Mouse (Mus musculus) CH12.LX (cell line): ENCODE measurements at regions not wholly inside any gene's neighbourhood (a gene's known extent, or its start where the extent isn't known, plus 50 kb on each side); places are given as distances from the start of the nearest gene placed in this dataset.

Experiments
- DNase-seq: peaks from one replicate; pipeline ENCODE4 v3.0.0-alpha.2; 2013; ENCODE audit errors: extremely low read depth
- H3K27ac ChIP-seq: 2 replicates; pipeline ENCODE4 v1.5.1; 2012; ENCODE audit warnings: low read depth, mild to moderate bottlenecking, control low read depth, moderate library complexity; ENCODE audit not compliant: insufficient read depth
- H3K27me3 ChIP-seq: replicated peaks from 2 replicates; pipeline ENCODE3; 2012; ENCODE audit warnings: inconsistent platforms
- H3K36me3 ChIP-seq, 2 experiments: replicated peaks in 1 of 2; 2 replicates each; pipeline versions ENCODE3 to v1.6.1; 2012; ENCODE audit warnings: inconsistent platforms in 1 of 2, low read length in 1 of 2, mild to moderate bottlenecking in 1 of 2, mixed read lengths in 1 of 2, moderate library complexity in 1 of 2; ENCODE audit not compliant: control insufficient read depth in 1 of 2, insufficient read depth in 1 of 2
- H3K4me1 ChIP-seq, 2 experiments: 2 replicates each; pipeline ENCODE4 v1.6.1; 2012; ENCODE audit warnings: inconsistent platforms in 1 of 2, moderate library complexity in 1 of 2; ENCODE audit not compliant: insufficient read depth in 2 of 2, control insufficient read depth in 1 of 2
- H3K4me2 ChIP-seq: 2 replicates; pipeline ENCODE4 v1.6.1; 2012; ENCODE audit warnings: low read depth, mild to moderate bottlenecking, control low read depth; ENCODE audit not compliant: poor library complexity, insufficient read depth, severe bottlenecking
- H3K4me3 ChIP-seq, 3 experiments: fragments of 150-350 bp in 1 of 3; sonication (generic) in 1 of 3; replicated peaks in 1 of 3; 2 replicates each; pipeline versions ENCODE3 to v1.5.1; 2011 to 2012; ENCODE audit warnings: low read depth in 2 of 3, low read length in 2 of 3, mild to moderate bottlenecking in 2 of 3, moderate library complexity in 2 of 3, control low read depth in 1 of 3, improper control_type of control experiment in 1 of 3, inconsistent platforms in 1 of 3, mixed read lengths in 1 of 3; ENCODE audit not compliant: poor library complexity in 1 of 3
- H3K79me2 ChIP-seq: replicated peaks from 2 replicates; pipeline ENCODE4 v1.6.1; 2012; ENCODE audit warnings: mild to moderate bottlenecking, moderate library complexity; ENCODE audit not compliant: control insufficient read depth, poor library complexity, insufficient read depth, severe bottlenecking; ENCODE audit errors: extremely low read depth
- H3K9ac ChIP-seq: 2 replicates; pipeline ENCODE4 v1.6.1; 2012; ENCODE audit warnings: low read depth, mild to moderate bottlenecking, control low read depth, moderate library complexity; ENCODE audit not compliant: insufficient read depth
- H3K9me3 ChIP-seq: replicated peaks from 2 replicates; pipeline ENCODE3; 2012; ENCODE audit warnings: low read length, inconsistent platforms, mixed read lengths
- CHD1 ChIP-seq: IDR thresholded peaks from 2 replicates; pipeline ENCODE4 v1.6.1; 2012; ENCODE audit warnings: low read depth, low read length, improper control_type of control experiment, inconsistent platforms
- CHD2 ChIP-seq: IDR thresholded peaks from 2 replicates; pipeline ENCODE4 v1.6.1; 2011; ENCODE audit warnings: low read length, improper control_type of control experiment
- E2F4 ChIP-seq: IDR thresholded peaks from 2 replicates; pipeline ENCODE4 v1.6.1; 2011; ENCODE audit warnings: low read depth, low read length, improper control_type of control experiment; ENCODE audit not compliant: insufficient replicate concordance
- EP300 ChIP-seq: IDR thresholded peaks from 2 replicates; pipeline ENCODE4 v1.6.1; 2011; ENCODE audit warnings: low read length, improper control_type of control experiment
- HCFC1 ChIP-seq: IDR thresholded peaks from 2 replicates; pipeline ENCODE4 v1.6.1; 2012; ENCODE audit warnings: low read depth, mild to moderate bottlenecking, inconsistent platforms, low read length, improper control_type of control experiment
- KAT2A ChIP-seq: IDR thresholded peaks from 2 replicates; pipeline ENCODE4 v1.6.1; 2012; ENCODE audit warnings: low read length, improper control_type of control experiment, inconsistent platforms; ENCODE audit not compliant: insufficient replicate concordance
- MAFK ChIP-seq: IDR thresholded peaks from 2 replicates; pipeline ENCODE4 v1.6.1; 2011; ENCODE audit warnings: low read length, improper control_type of control experiment; ENCODE audit not compliant: insufficient replicate concordance
- MEF2A ChIP-seq: IDR thresholded peaks from 2 replicates; pipeline ENCODE4 v1.6.1; 2014; ENCODE audit warnings: low read depth, mild to moderate bottlenecking, inconsistent platforms, low read length, improper control_type of control experiment, borderline replicate concordance
- NELFE ChIP-seq: IDR thresholded peaks from 2 replicates; pipeline ENCODE4 v1.6.1; 2011; ENCODE audit warnings: low read depth, low read length, improper control_type of control experiment
- NRF1 ChIP-seq: IDR thresholded peaks from 2 replicates; pipeline ENCODE4 v1.6.1; 2014; ENCODE audit warnings: low read depth, mild to moderate bottlenecking, inconsistent platforms, low read length, improper control_type of control experiment, moderate library complexity
- PAX5 ChIP-seq: IDR thresholded peaks from 2 replicates; pipeline ENCODE4 v1.6.1; 2012; ENCODE audit warnings: low read length, inconsistent platforms, mixed read lengths
- POLR2AphosphoS2 ChIP-seq: IDR thresholded peaks from 2 replicates; pipeline ENCODE4 v1.6.1; 2011; ENCODE audit warnings: low read depth, low read length, improper control_type of control experiment
- RAD21 ChIP-seq: IDR thresholded peaks from 2 replicates; pipeline ENCODE4 v1.6.1; 2011; ENCODE audit warnings: low read depth, mild to moderate bottlenecking, low read length, improper control_type of control experiment, moderate library complexity
- RCOR1 ChIP-seq: conservative IDR thresholded peaks from 2 replicates; pipeline ENCODE4 v1.6.1; 2012; ENCODE audit warnings: low read depth, mild to moderate bottlenecking, inconsistent platforms, low read length, improper control_type of control experiment
- SIN3A ChIP-seq: IDR thresholded peaks from 2 replicates; pipeline ENCODE4 v1.6.1; 2012; ENCODE audit warnings: low read length, improper control_type of control experiment, inconsistent platforms
- SMC3 ChIP-seq: IDR thresholded peaks from 2 replicates; pipeline ENCODE4 v1.6.1; 2011; ENCODE audit warnings: low read depth, low read length, improper control_type of control experiment
- ZC3H11A ChIP-seq: IDR thresholded peaks from 2 replicates; pipeline ENCODE4 v1.6.1; 2012; ENCODE audit warnings: low read depth, mild to moderate bottlenecking, inconsistent platforms, low read length, improper control_type of control experiment
- ZKSCAN1 ChIP-seq: IDR thresholded peaks from 2 replicates; pipeline ENCODE4 v1.6.1; 2012; ENCODE audit warnings: low read depth, inconsistent platforms, low read length, improper control_type of control experiment, borderline replicate concordance
- ZNF384 ChIP-seq: IDR thresholded peaks from 2 replicates; pipeline ENCODE4 v1.6.1; 2012; ENCODE audit warnings: low read depth, low read length, improper control_type of control experiment, inconsistent platforms
- dilution Hi-C: fragments of 300-500 bp; cut with MboI; formaldehyde crosslinking; loops from 2 replicates; pipeline ENCODE4 v1.14.3; 2020; ENCODE audit warnings: low sequenced_read_pairs; ENCODE audit not compliant: extremely low pct_unique_long_range_greater_than_20kb, extremely low pct_ligation_motif_present
- in situ Hi-C: fragments of 300-500 bp; cut with MboI; formaldehyde crosslinking; loops from 3 replicates; pipeline ENCODE4 v1.14.3; 2019; ENCODE audit warnings: low sequenced_read_pairs, low pct_ligation_motif_present, low pct_unique_long_range_greater_than_20kb, mixed read lengths

DNA sequence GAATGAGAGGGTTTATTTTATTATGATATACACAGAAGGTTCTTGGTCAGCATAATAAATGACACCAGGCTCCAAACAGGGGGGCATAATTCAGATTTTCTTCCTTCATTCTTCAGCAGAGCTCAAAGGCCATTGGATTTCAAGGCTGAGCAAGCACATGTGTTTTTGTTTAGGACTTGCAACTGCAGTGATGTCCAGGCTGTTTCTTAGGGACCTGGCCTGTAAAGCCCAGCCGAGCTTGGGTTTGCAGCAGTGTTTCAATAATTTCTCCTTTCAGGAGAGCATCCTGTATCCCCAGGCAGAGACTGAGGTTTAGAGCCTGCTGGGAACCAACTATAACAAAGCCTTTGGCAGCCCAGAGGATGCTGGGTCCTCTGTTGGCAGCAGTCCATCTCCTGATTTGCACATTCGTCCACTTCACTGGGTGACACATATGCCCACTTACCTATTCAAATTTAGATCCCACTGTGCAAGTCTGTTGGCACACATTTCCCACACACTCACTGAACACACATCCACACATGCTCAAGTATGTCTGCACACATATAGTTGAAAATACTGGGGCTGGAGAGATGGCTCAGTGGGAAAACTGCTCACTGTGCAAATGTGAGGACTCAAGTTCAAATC, 247.2 kb downstream of the Insig2 start:
- Histone ChIP-seq H3K27ac (no peak overlapping the region), H3K9me3 (no peaks in the 10 kb centered on the region), H3K79me2 (no peaks in the 10 kb centered on the region), H3K4me1 (no peaks in the 10 kb centered on the region), H3K36me3 (no peaks in the 10 kb centered on the region), H3K9ac (no peak overlapping the region), H3K4me2 (no peak overlapping the region), H3K27me3 (no peaks in the 10 kb centered on the region), H3K4me3 (no peak overlapping the region)
- TF ChIP-seq RAD21 (no peak), CHD1 (no peak), KAT2A (no peak), NRF1 (no peak), ZKSCAN1 (no peak), MEF2A (no peak), POLR2AphosphoS2 (no peak), NELFE (no peak), E2F4 (no peak), HCFC1 (no peak), ZC3H11A (no peak), PAX5 (no peak), SIN3A (no peak), SMC3 (no peak), ZNF384 (no peak), CHD2 (no peak)
- in situ Hi-C loops, result no loop called here
- dilution Hi-C loops, result no loop called here
- no peak for DNase-seq

DNA sequence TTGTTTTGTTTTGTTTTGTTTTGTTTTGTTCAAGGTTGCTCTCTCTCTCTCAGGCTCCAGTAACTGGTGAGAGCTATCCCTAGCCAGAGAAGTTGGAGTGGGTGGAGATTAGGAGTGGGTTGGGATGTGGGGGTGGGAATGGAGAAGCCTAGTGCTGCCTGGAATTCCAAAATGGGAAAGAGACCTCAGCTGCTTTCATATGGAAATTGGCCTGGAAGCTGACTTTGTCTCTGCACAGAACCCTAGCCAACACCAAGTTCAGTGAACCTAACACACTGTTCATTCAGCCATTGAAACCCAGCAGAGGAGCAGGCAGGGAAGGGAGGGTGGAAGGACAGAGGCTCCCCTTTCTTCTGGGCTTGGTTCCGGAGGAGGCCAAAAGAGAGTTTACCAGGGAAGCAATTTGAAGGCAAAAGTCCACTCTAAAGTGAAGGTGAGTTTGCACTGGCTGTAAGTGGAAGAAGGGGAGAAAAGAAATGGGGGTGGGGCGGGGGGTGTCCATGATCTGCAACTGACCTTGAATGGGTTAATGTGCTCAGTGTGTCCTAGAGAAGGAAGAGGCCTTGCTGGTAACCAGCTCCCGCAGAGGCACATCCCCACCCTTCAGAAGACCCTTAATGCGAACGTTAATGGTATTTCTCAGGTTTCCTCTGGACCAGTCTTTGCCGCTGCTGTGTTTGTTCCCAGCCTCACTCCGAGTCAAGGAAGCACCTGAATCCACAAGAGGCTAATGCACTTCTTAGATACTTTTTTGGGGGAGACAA, 245.1 kb downstream of the Insig2 start:
- H3K9me3 ChIP-seq, result no peaks in the 10 kb centered on the region
- no peak overlapping the region for H3K4me3 ChIP-seq
- no peaks in the 10 kb centered on the region for H3K36me3 ChIP-seq
- TF ChIP-seq RCOR1, result no peak
- no peak for TF ChIP-seq SIN3A
- TF ChIP-seq SMC3, result no peak
- no peak for TF ChIP-seq ZKSCAN1
- no peak for TF ChIP-seq EP300
- no peak for TF ChIP-seq MAFK
- no peak for TF ChIP-seq ZNF384
- DNase-seq, result no peak
- dilution Hi-C loops (no loop called here), in situ Hi-C loops (no loop called here)
- no peak overlapping the region for H3K9ac ChIP-seq
- H3K27ac ChIP-seq, result no peak overlapping the region
- no peak overlapping the region for H3K4me2 ChIP-seq
- H3K4me1 ChIP-seq, result no peaks in the 10 kb centered on the region; a peak in 1 of 4 replicates
- no peaks in the 10 kb centered on the region for H3K27me3 ChIP-seq
- no peaks in the 10 kb centered on the region for H3K79me2 ChIP-seq
